Mouse (Mus musculus) stomach, embryonic 14.5 days (tissue): ENCODE results near the gene Vmn1r118. TPM values are rescaled to one million over a fixed set of nuclear protein-coding genes. Genes with fewer than 3 reads are reported as not detected.
"Not testable (repeated sequence)": the region's sequence is repeated elsewhere in the genome, so short reads cannot be mapped to it uniquely, and the experiment has no call there.

Experiments
- ATAC-seq: fragments of 200-750 bp; cut with Nextera tagmentation; 2 replicates; pipeline ENCODE4 v1.8.0; 2017; ENCODE audit warnings: low read depth, moderate TSS enrichment; ENCODE audit not compliant: insufficient number of reproducible peaks, insufficient read depth, low FRiP score
- H3K27ac ChIP-seq: fragments of 300-500 bp; sonication (generic); 2 replicates; pipeline ENCODE4 v1.5.1; 2014; ENCODE audit warnings: mild to moderate bottlenecking, low read length, moderate library complexity, mixed read lengths
- H3K27me3 ChIP-seq: fragments of 300-500 bp; sonication (generic); 2 replicates; pipeline ENCODE4 v1.6.1; 2014; ENCODE audit warnings: low read length, control low read depth, mixed read lengths; ENCODE audit not compliant: control insufficient read depth, insufficient read depth
- H3K36me3 ChIP-seq: fragments of 300-500 bp; sonication (generic); 2 replicates; pipeline ENCODE4 v1.6.1; 2014; ENCODE audit warnings: mild to moderate bottlenecking, control low read depth, low read length, moderate library complexity, mixed read lengths; ENCODE audit not compliant: control insufficient read depth, insufficient read depth
- H3K4me1 ChIP-seq: fragments of 300-500 bp; sonication (generic); 2 replicates; pipeline ENCODE4 v1.6.1; 2014; ENCODE audit warnings: low read length, control low read depth, mixed read lengths; ENCODE audit not compliant: control insufficient read depth, insufficient read depth
- H3K4me2 ChIP-seq: fragments of 300-500 bp; sonication (generic); replicated peaks from 2 replicates; pipeline ENCODE4 v1.6.1; 2014; ENCODE audit warnings: low read depth, low read length, control low read depth
- H3K4me3 ChIP-seq: fragments of 300-500 bp; sonication (generic); 2 replicates; pipeline ENCODE4 v1.5.1; 2014; ENCODE audit warnings: low read depth, low read length, control low read depth
- H3K9ac ChIP-seq: fragments of 300-500 bp; sonication (generic); replicated peaks from 2 replicates; pipeline ENCODE4 v1.6.1; 2014; ENCODE audit warnings: low read depth, mild to moderate bottlenecking, control low read depth, low read length, moderate library complexity, mixed read lengths
- H3K9me3 ChIP-seq: fragments of 300-500 bp; sonication (generic); 2 replicates; pipeline ENCODE4 v1.6.1; 2016; ENCODE audit warnings: low read depth, low read length, control low read depth; ENCODE audit not compliant: control insufficient read depth
- WGBS: fragments of 180-500 bp; shearing (Covaris S2); extraction: QIAGEN DNeasy Blood & Tissue Kit; methylation state at CpG from one replicate; pipeline ENCODE4 v1.1.7; 2014; 5-methylcytosine and 5-hydroxymethylcytosine counted together
- polyA plus RNA-seq: library from polyadenylated mRNA; unstranded; fragments of >200 nt; fragmentation: Nextera tagmentation; extraction: Ambion mirVana; gene quantifications from 2 replicates; pipeline ENCODE4 v1.2.1, GENCODE M21; 2014

Vmn1r118 gene
- polyA plus RNA-seq: not detected in 2 replicates

DNA sequence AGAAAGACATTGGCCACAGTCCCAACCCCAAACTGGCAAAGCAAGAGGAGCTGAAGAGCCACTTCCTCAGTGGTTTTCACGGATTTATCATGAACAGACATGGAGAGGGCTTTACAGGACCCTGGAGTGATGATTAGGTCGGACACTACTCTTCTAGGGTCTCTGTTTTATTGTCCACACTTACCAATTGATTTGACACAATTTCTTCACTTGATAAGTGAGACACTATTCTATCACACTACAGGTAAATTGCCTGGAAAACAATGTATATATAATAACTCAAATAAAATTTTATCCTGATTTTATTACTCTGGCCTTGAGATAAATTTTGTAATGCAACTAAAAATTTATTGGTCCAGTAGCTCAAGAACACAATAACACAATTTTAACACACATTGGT is at the start of gene Vmn1r118:
TSS of gene Vmn1r118 (minus strand) at position 101 of the 400 bp plus-strand sequence.
- H3K9ac ChIP-seq, ATAC-seq, H3K36me3 ChIP-seq, H3K9me3 ChIP-seq, H3K4me1 ChIP-seq, H3K27me3 ChIP-seq, H3K27ac ChIP-seq, H3K4me3 ChIP-seq, H3K4me2 ChIP-seq: not testable (repeated sequence)
- WGBS: no CpG with 5 or more reads among the region's 2 CpGs

DNA sequence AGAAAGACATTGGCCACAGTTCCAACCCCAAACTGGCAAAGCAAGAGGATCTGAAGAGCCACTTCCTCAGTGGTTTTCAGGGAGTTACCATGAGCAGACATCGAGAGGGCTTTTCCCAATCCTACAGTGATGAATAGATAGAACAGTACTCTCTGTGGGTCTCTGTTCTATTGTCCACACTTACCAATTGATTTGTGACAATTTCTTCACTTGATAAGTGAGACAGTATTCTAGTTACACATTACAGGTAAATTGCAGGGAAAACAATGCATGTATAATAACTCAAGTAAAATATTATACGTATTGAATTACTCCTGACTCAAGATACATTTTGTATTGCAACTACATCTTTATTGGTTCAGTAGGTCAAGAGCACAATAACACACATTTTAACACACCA is 28.1 kb downstream of the Vmn1r118 start, which contains the start of gene Vmn1r117:
TSS of gene Vmn1r117 (minus strand) at position 101 of the 400 bp plus-strand sequence.
- no CpG with 5 or more reads among the region's 2 CpGs for WGBS
- not testable (repeated sequence) for H3K36me3 ChIP-seq, ATAC-seq

GRCm38 (mm10) chr7:20871956-20872355 is 40.2 kb downstream of the Vmn1r118 start, which contains the start of gene Vmn1r116:
Gene Vmn1r116, plus strand, starts transcription at chr7:20872256.
- H3K36me3 ChIP-seq, ATAC-seq, H3K9me3 ChIP-seq, H3K4me1 ChIP-seq, H3K27ac ChIP-seq, H3K27me3 ChIP-seq, H3K9ac ChIP-seq, H3K4me3 ChIP-seq, H3K4me2 ChIP-seq: not testable (repeated sequence)
- WGBS: 34% methylated on average over 3 of the region's 3 CpGs

More for the DNA sequence above, 28.1 kb downstream of the Vmn1r118 start, which contains the start of gene Vmn1r117:
- not testable (repeated sequence) for H3K4me1 ChIP-seq, H3K9ac ChIP-seq, H3K27ac ChIP-seq, H3K9me3 ChIP-seq, H3K4me2 ChIP-seq, H3K27me3 ChIP-seq, H3K4me3 ChIP-seq

Other genes with a start within 250 kb of the Vmn1r118 start
- not detected in 2 replicates for gene Vmn1r107, start 243.4 kb downstream of the Vmn1r118 start, polyA plus RNA-seq
- gene Vmn1r111, start 209.1 kb downstream of the Vmn1r118 start, polyA plus RNA-seq: not detected in 2 replicates
- gene Gm10668, start 181.7 kb downstream of the Vmn1r118 start, polyA plus RNA-seq: not detected in 2 replicates
- gene Vmn1r112, start 141.2 kb downstream of the Vmn1r118 start, polyA plus RNA-seq: not detected in 2 replicates
- gene Vmn1r113, start 125.1 kb downstream of the Vmn1r118 start, polyA plus RNA-seq: not detected in 2 replicates
- gene Vmn1r114, start 100.2 kb downstream of the Vmn1r118 start, polyA plus RNA-seq: not detected in 2 replicates
- not detected in 2 replicates for gene Vmn1r115, start 67.4 kb downstream of the Vmn1r118 start, polyA plus RNA-seq
- gene Vmn1r116, start 40.1 kb downstream of the Vmn1r118 start, polyA plus RNA-seq: not detected in 2 replicates
- not detected in 2 replicates for gene Vmn1r117, start 28.2 kb downstream of the Vmn1r118 start, polyA plus RNA-seq
- not detected in 2 replicates for gene Vmn1r119, start 100.1 kb upstream of the Vmn1r118 start, polyA plus RNA-seq
- not detected in 2 replicates for gene Vmn1r120, start 141.4 kb upstream of the Vmn1r118 start, polyA plus RNA-seq
- gene Vmn1r121, start 186.2 kb upstream of the Vmn1r118 start, polyA plus RNA-seq: not detected in 2 replicates
- not detected in 2 replicates for gene Vmn1r122, start 221.8 kb upstream of the Vmn1r118 start, polyA plus RNA-seq
- not detected in 2 replicates for gene Vmn1r123, start 249.8 kb upstream of the Vmn1r118 start, polyA plus RNA-seq